Mouse (Mus musculus) CD4-positive, CD25-positive, alpha-beta regulatory T cell, adult 4 months (primary cell): ENCODE results near the gene Rbms1. TPM values are rescaled to one million over a fixed set of nuclear protein-coding genes. Genes with fewer than 3 reads are reported as not detected.
A peak's percentile ranks its signal among the peaks of the same experiment; 100 is the strongest.

Experiments used
- ATAC-seq: one replicate; pipeline ENCODE4 v1.8.0; 2017
- polyA plus RNA-seq, 2 experiments: library from polyadenylated mRNA; unstranded; fragments of 100-300 nt; shearing (Covaris generic); gene quantifications; one replicate each; pipeline ENCODE4 v1.2.1; 2017

The Rbms1 gene
- polyA plus RNA-seq, 2 experiments from 2014 or later = 10.6 to 21.7 TPM

GRCm38 (mm10) chr2:60748585-60748984 lies 214.4 kb downstream of the Rbms1 start:
- no peak for ATAC-seq

DNA sequence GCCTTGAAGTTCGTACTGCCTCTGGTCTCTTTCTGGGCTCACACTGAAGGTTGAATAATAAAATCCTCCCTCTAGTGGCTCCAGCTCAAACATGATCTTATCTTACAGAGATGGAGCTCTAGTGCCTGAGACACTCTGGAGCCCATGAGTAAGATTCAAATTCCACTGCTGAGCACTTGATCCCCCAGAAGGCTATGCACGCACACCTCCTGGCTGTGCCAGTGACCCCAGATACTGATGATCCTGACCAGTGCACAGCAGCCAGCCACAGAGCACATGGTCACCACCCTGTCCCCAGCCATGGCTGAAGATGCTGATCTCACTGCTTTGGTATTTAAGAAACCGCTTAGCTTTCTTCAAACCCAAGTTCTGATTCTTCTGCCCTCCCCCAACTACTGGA lies 215.4 kb downstream of the Rbms1 start:
- ATAC-seq = no peak

GRCm38 (mm10) chr2:60744674-60745073 lies 218.3 kb downstream of the Rbms1 start:
- ATAC-seq = no peak

DNA sequence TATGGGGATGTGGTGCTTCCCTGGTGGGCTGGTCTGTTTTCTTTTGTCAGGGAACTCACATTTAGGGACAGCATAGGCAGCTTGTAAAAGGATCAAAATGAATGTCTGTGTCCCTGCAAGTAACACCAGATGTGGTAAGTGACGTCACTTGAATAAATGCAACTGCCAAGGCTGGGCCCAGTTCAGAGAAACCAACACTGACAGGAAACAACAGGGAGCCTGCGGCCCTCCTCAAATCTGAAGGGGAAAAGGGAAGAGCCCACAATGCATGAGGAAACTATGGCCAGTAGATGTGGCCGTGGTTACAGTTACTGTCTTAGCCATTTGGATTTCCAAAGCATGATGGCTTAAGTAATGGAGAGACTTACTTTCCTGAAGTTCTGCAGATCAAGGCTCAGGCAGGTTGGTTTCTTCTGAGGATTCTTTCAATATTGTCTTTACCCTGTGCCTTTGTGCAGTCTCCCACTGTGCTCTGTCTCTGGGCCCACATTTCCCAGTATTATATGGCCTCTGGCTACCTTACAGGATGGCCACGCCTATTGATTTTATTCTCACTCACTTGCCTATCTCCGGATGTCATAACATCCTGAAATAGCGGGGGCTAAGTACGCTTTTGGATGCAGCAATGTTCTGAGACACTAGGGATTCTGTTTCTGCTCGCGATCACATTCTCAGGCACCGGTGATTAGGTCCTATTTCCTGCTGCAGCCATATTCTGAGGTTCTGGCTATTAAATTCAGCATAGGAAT lies 223.4 kb downstream of the Rbms1 start:
- peak; percentile 62 for ATAC-seq

- no peak for ATAC-seq
Measured at GRCm38 (mm10) chr2:60730929-60731328, 232.1 kb downstream of the Rbms1 start.

DNA sequence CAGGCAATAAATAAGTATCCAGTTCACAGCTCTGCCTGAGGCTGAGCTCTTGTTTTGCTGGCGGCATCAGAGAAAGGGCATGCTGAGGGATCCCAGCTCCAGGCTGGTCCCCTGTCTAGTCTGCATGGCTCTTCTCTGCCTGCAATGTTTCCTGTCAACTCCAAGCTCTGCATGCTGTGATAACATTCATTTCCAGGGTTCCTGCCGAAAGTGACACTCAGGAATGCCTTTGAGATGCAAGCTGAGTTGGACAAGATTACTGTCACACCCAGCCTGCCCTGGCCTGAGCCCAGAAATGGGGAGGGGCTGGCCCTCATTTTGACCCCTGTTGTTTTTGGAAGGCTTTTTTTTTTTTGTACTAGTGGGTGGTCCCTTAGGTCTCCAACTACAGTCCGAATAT lies 233.0 kb downstream of the Rbms1 start:
- no peak for ATAC-seq

GRCm38 (mm10) chr2:60728902-60729585 lies 233.9 kb downstream of the Rbms1 start:
- ATAC-seq = no peak

- ATAC-seq = no peak
Measured at GRCm38 (mm10) chr2:60724660-60725059, 238.3 kb downstream of the Rbms1 start.

- ATAC-seq = no peak
Measured at GRCm38 (mm10) chr2:60722967-60723366, 240.0 kb downstream of the Rbms1 start.

- no peak for ATAC-seq
Measured at GRCm38 (mm10) chr2:60722514-60722913, 240.5 kb downstream of the Rbms1 start, which contains the start of gene Itgb6. TSS of gene Itgb6 (minus strand) at chr2:60722643.

DNA sequence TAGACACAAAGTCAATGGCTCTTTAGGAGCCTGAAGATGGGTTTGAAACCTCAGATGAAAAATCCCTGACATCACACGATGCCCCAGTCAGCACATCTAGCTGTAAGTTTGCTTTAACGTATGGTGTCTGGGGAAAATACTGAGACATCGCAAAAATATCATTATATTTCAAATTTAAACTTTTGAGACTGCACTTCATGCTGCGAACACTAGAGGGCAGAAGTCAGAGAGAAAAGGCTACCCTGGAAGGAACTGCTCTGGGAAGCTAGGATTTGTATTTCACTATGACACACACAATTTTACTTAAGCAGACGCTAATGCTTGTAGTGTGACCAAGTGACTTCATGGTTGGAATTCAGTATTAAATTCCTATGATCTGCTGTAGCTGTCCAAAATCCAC lies 242.1 kb downstream of the Rbms1 start:
- ATAC-seq = peak; percentile 42

DNA sequence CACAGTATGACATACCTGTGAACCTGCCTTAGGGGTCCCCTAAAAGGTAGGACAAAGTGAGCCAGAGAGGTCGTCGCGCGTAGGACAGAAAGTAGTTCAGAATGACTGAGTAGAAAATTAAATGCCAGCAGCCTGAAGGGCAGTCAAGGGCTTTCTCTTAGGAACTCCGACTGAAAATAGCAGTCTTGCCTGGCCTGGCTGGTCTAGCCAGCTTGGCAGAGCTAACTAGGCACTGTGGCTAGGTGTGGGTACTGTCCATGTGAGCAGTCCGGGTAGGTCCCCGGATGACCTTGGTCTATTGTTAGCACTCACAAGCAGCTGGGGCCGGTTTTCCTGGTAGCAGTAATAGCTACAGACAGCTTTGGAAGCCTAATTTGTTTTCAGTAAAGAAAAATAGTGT lies 242.8 kb downstream of the Rbms1 start:
- ATAC-seq = no peak

- peak; percentile 81 for ATAC-seq
Measured at GRCm38 (mm10) chr2:60717348-60717747, 245.6 kb downstream of the Rbms1 start.

DNA sequence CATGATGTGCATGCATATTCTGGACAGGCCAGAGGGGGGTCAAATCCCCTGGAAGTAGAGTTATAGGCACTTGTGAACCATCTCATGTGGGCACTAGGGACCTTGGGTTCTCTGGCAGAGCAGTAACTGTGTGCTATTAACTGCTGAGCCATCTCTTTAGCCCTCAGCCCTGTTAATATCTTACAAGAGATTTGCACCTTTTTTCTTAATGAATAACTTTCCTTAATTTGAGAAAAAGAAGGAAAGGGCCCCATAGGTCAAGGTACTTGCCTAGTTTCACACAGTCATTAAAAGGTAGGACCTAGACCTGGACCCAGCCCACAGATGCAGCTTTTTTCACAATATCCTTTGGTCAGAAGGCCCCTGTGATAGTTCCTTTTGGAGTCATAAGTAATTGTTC lies 246.4 kb downstream of the Rbms1 start:
- ATAC-seq = no peak

DNA sequence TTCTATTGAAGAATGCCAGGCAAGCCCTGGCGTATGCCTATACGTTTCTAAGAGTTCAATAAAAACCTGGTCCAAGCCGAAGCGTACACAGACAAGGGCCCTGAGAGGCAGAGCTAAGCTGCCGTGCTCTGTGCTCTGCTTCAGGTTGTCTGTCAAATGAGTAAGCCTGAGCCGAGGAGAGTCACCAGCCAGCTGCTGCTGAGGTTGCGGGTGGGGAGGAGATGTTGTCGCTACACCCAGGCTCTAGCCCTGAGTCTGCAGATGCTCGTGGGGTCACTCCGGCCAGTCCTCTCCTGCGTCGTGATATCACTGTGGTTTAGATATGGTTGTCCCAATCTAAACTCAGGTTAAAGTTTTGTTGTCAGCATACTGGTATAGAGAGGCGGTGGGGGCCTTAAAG lies 247.2 kb downstream of the Rbms1 start:
- ATAC-seq = no peak

- ATAC-seq = no peak
Measured at GRCm38 (mm10) chr2:60714971-60715502, 248.0 kb downstream of the Rbms1 start.

- ATAC-seq = no peak
Measured at GRCm38 (mm10) chr2:60714475-60714874, 248.5 kb downstream of the Rbms1 start.

- ATAC-seq = no peak
Measured at GRCm38 (mm10) chr2:60713857-60714256, 249.1 kb downstream of the Rbms1 start.

DNA sequence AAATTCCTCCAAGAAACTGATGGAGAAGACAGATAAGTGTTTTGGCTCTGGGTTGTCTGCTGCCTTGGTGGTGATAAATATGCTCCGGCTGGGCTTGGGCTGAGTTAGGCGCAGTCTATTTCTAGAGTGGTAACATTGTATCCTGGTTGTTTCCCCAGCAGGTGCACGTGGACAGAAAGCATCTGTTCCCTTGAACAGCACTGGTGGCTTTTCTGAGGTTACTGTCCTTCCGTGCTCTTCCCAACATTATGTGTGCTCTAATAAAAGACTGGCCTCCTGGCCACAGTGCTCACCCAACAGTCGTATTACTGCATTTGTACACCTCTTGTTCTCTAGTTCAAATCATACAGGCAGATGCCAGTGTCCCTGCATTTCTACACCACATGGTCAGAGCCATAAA lies 250.1 kb downstream of the Rbms1 start:
- no peak for ATAC-seq

- ATAC-seq = no peak
Measured at GRCm38 (mm10) chr2:60712483-60712882, 250.5 kb downstream of the Rbms1 start.

DNA sequence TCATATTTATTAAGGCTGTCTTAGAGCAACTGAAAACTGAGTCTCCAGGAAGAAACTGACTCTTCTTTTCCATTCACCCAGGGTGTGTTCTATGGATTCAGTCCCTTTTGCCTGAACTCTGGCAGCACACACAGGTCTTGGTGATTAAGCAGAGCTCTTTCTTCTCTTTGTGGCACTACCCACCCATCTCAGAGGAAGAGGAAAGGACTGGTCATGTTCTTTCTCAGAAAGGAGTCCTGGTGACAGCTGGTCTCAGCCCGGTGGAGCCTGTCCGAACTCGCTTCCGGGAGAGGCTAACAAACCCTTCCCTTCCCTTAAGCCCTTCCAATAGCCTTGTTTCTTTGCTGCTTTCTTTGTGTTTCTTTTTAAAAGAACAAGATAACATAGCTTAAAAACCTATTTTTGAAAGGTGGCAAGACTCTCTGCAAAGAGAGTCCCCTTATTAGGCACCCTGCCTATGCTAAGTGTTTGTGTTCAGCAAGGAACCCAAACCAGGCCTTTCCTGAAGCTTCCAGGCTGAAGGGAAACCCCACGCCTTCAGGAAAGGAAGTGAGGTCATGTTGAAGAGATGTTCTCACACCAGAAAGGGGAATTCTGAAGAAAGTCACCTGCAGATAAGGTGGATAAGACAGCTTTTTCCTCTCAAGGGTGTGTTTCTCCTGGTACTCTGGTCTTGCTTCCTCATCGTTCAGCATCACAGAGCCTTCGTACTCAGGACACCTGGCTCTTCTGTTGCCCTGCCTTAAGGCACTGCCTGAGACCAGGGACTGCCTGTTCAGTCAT lies 251.7 kb downstream of the Rbms1 start:
- no peak for ATAC-seq

DNA sequence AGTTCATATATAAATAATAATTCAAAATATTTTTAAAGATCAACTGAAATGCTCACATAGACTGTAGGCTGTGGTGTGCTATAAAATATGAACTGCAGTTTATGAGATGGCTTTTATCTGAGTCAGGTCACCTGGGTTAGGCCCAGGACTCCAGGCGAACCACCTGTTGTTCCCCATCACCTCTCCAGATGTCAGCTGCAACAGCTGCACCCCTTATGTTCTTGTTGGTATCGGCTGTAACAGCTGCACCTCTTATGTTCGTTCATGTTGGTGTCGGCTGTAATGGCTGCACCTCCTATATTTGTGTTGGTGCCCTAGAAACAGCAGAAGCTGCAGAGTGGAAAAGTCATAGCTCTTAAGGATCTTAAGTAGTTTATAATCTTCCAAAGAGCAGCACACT lies 252.7 kb downstream of the Rbms1 start:
- ATAC-seq = no peak

- ATAC-seq = no peak
Measured at GRCm38 (mm10) chr2:60708671-60709070, 254.3 kb downstream of the Rbms1 start.
